Mouse (Mus musculus): Measurements from ENCODE around the gene Ppm1g.

DNA sequence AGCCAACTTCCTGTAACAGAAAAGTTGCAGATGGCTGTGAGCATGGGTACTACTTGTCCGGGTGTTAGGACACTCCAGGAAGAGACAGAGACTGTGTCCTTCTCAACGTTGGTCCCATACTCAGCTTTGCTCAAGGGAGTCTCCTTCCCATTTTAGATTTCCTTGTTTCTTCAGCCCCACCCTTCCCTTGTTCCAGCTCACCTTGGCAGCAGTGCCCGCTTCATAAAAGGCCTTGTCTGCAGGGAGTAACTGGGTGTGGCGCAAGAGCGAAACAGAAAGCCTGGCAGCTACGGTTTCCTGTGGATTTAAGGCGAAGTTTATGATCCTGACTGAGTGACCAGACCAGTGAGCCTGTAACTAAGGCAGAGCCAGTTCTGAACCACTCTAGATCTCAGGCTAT, 34.0 kb upstream of the Ppm1g start:
- TF ChIP-seq POLR2A (IDR thresholded peaks at IDR 0.05; ENCODE audit: insufficient read depth, low read depth, low read length) = no peak
- no peak for TF ChIP-seq CTCF (IDR thresholded peaks at IDR 0.05; ENCODE audit: insufficient read depth, low read depth, low read length)
